In genomic region chr19:43667430-43667809, GRCm38 (mm10) we compare ENCODE assay signal across 13 mouse cellular contexts. TPM values are rescaled to one million over a fixed set of nuclear protein-coding genes. Genes with fewer than 3 reads are reported as not detected.
DNase-seq lines count a peak whose midpoint lies in the region; ATAC-seq and TF ChIP-seq lines count a peak whose summit lies in the region.
"Had no signal": no experiment of that assay in that cellular context is flagged by ENCODE, and none has a peak within 500 bp of the region (broad histone marks: within the 10 kb centered on the region; RNA-seq: fewer than 3 reads in every experiment).

No protein-coding gene starts in this region.

- DNase-seq in liver, postnatal 0 days: no peak
- DNase-seq in liver, embryonic 11.5 days (ENCODE audit: low spot score): no peak
- peak; percentile 61 for DNase-seq in CD4-positive, CD25-positive, alpha-beta regulatory T cell, adult 2 months (ENCODE audit: low read depth, low spot score)
- DNase-seq in NIH3T3 (ENCODE audit: low read depth): peak; percentile 64
- peak; percentile 35 for DNase-seq in retina, embryonic 14.5 days (ENCODE audit: low spot score)
- DNase-seq: cerebellum, adult 9-10 months had no signal

- H3K27ac ChIP-seq in liver, postnatal 0 days (ENCODE audit: low read depth): no peak overlapping the region
- no peak overlapping the region; the same call in 1 of the 2 replicates for H3K27ac ChIP-seq in liver, embryonic 11.5 days (ENCODE audit: low read depth, low read length)
- H3K27ac ChIP-seq in kidney, embryonic 16.5 days (ENCODE audit: low read length): no peak overlapping the region
- H3K27ac ChIP-seq in forebrain, embryonic 15.5 days (replicated peaks): no peak overlapping the region
- H3K27ac ChIP-seq: limb, embryonic 10.5 days had no signal

- ATAC-seq in liver, postnatal 0 days: no peak
- no peak for ATAC-seq in liver, embryonic 11.5 days (replicated peaks; ENCODE audit: low FRiP score)
- no peak for ATAC-seq in monocyte, adult 5-6 weeks (replicated peaks; ENCODE audit: insufficient number of reproducible peaks, low FRiP score, low TSS enrichment, poor library complexity, severe bottlenecking)
- ATAC-seq in kidney, embryonic 16.5 days (ENCODE audit: low FRiP score, low TSS enrichment): no peak
- no peak for ATAC-seq in forebrain, embryonic 15.5 days (replicated peaks)

- no peak overlapping the region for H3K9ac ChIP-seq in liver, postnatal 0 days (replicated peaks)
- H3K9ac ChIP-seq in liver, embryonic 11.5 days (ENCODE audit: low read depth, low read length): no peak overlapping the region
- no peak overlapping the region for H3K9ac ChIP-seq in kidney, embryonic 16.5 days (replicated peaks; ENCODE audit: low read length)
- H3K9ac ChIP-seq in forebrain, embryonic 15.5 days (replicated peaks): no peak overlapping the region

- no peak overlapping the region for H3K4me2 ChIP-seq in liver, postnatal 0 days (ENCODE audit: low read depth, low read length)
- no peak overlapping the region for H3K4me2 ChIP-seq in liver, embryonic 11.5 days
- H3K4me2 ChIP-seq in kidney, embryonic 16.5 days (replicated peaks; ENCODE audit: low read depth, low read length): no peak overlapping the region
- H3K4me2 ChIP-seq in forebrain, embryonic 15.5 days (replicated peaks): no peak overlapping the region

- H3K36me3 ChIP-seq in liver, postnatal 0 days (replicated peaks; ENCODE audit: insufficient read depth, low read length): peaks cover 33% of the 10 kb centered on the region
- peaks cover 14% of the 10 kb centered on the region for H3K36me3 ChIP-seq in liver, embryonic 11.5 days (ENCODE audit: control insufficient read depth, insufficient read depth, low read length)
- peaks cover 15% of the 10 kb centered on the region for H3K36me3 ChIP-seq in kidney, embryonic 16.5 days (ENCODE audit: insufficient read depth, low read length)
- H3K36me3 ChIP-seq in forebrain, embryonic 15.5 days: peaks cover 6% of the 10 kb centered on the region; the same call in 1 of the 2 replicates

- TF ChIP-seq EP300 in liver, postnatal 0 days (IDR thresholded peaks at IDR 0.05; ENCODE audit: low read depth): no peak

- H3K4me3 ChIP-seq in liver, postnatal 0 days (ENCODE audit: low read depth, low read length): no peak overlapping the region
- no peak overlapping the region for H3K4me3 ChIP-seq in liver, embryonic 11.5 days (ENCODE audit: low read depth, low read length)
- H3K4me3 ChIP-seq in kidney, embryonic 16.5 days (ENCODE audit: low read length): no peak overlapping the region
- no peak overlapping the region for H3K4me3 ChIP-seq in forebrain, embryonic 15.5 days
- H3K4me3 ChIP-seq: limb, embryonic 10.5 days had no signal

- 52% methylated on average over 4 of the region's 4 CpGs for WGBS in liver, postnatal 0 days (ENCODE audit: insufficient replicate concordance)
- 61% methylated on average over 4 of the region's 4 CpGs for WGBS in liver, embryonic 11.5 days
- 61% methylated on average over 4 of the region's 4 CpGs for WGBS in kidney, embryonic 16.5 days
- 61% methylated on average over 4 of the region's 4 CpGs for WGBS in forebrain, embryonic 15.5 days

- peaks cover 21% of the 10 kb centered on the region for H3K4me1 ChIP-seq in liver, postnatal 0 days (ENCODE audit: insufficient read depth)
- H3K4me1 ChIP-seq in liver, embryonic 11.5 days (replicated peaks; ENCODE audit: control insufficient read depth, insufficient read depth, low read length): peaks cover 2% of the 10 kb centered on the region
- H3K4me1 ChIP-seq in kidney, embryonic 16.5 days (ENCODE audit: insufficient read depth, low read length): peaks cover 5% of the 10 kb centered on the region
- H3K4me1 ChIP-seq in forebrain, embryonic 15.5 days: peaks cover 1% of the 10 kb centered on the region
- H3K4me1 ChIP-seq: limb, embryonic 10.5 days had no signal

- H3K27me3 ChIP-seq in liver, postnatal 0 days (ENCODE audit: insufficient read depth, low read length): no peaks in the 10 kb centered on the region
- no peaks in the 10 kb centered on the region for H3K27me3 ChIP-seq in liver, embryonic 11.5 days (replicated peaks; ENCODE audit: control insufficient read depth, insufficient read depth, low read length)
- H3K27me3 ChIP-seq in kidney, embryonic 16.5 days (ENCODE audit: insufficient read depth, low read length): no peaks in the 10 kb centered on the region
- no peaks in the 10 kb centered on the region for H3K27me3 ChIP-seq in forebrain, embryonic 15.5 days

- no peaks in the 10 kb centered on the region for H3K9me3 ChIP-seq in liver, postnatal 0 days (ENCODE audit: low read length)
- no peaks in the 10 kb centered on the region for H3K9me3 ChIP-seq in liver, embryonic 11.5 days (ENCODE audit: control insufficient read depth, low read length)
- H3K9me3 ChIP-seq in kidney, embryonic 16.5 days (ENCODE audit: low read length): no peaks in the 10 kb centered on the region
- no peaks in the 10 kb centered on the region for H3K9me3 ChIP-seq in forebrain, embryonic 15.5 days
- H3K9me3 ChIP-seq: limb, embryonic 10.5 days had no signal

- TF ChIP-seq CTCF in liver, postnatal 0 days (IDR thresholded peaks at IDR 0.05; ENCODE audit: low read depth): peak; percentile 46

RNA-seq across cellular contexts. Expression of gene Slc25a28, which starts 7.3 kb away (rescaled TPM):
- polyA plus RNA-seq in liver, postnatal 0 days (2015; fragmentation: Nextera tagmentation; extraction: Ambion mirVana): 4.8 and 6.3 TPM in 2 replicates
- polyA plus RNA-seq in liver, embryonic 11.5 days (2014; fragmentation: Nextera tagmentation; extraction: Ambion mirVana): 12.2 and 14.0 TPM in 2 replicates
- 68.7 to 103 TPM (median 101 TPM) in 3 replicates for total RNA-seq in monocyte, adult 5-6 weeks (2017)
- polyA plus RNA-seq in kidney, embryonic 16.5 days (2015; fragmentation: Nextera tagmentation; extraction: Ambion mirVana): 15.5 and 15.7 TPM in 2 replicates
- polyA plus RNA-seq in forebrain, embryonic 15.5 days (2015; fragmentation: Nextera tagmentation; extraction: Ambion mirVana): 17.8 and 18.7 TPM in 2 replicates

RNA-seq across cellular contexts. Expression of gene Entpd7, which starts 22.1 kb away (rescaled TPM):
- 1.9 TPM in 2 replicates for polyA plus RNA-seq in liver, postnatal 0 days (2015; fragmentation: Nextera tagmentation; extraction: Ambion mirVana)
- polyA plus RNA-seq in liver, embryonic 11.5 days (2014; fragmentation: Nextera tagmentation; extraction: Ambion mirVana): 8.5 and 9.2 TPM in 2 replicates
- total RNA-seq in monocyte, adult 5-6 weeks (2017): 1.5 to 10.0 TPM (median 6.4 TPM) in 3 replicates
- polyA plus RNA-seq in kidney, embryonic 16.5 days (2015; fragmentation: Nextera tagmentation; extraction: Ambion mirVana): 12.9 and 15.0 TPM in 2 replicates
- 8.2 and 8.9 TPM in 2 replicates for polyA plus RNA-seq in forebrain, embryonic 15.5 days (2015; fragmentation: Nextera tagmentation; extraction: Ambion mirVana)

RNA-seq across cellular contexts. Expression of gene Nkx2-3, which starts 55.3 kb away (rescaled TPM):
- 0.05 and 0.13 TPM in 2 replicates for polyA plus RNA-seq in liver, postnatal 0 days (2015; fragmentation: Nextera tagmentation; extraction: Ambion mirVana)
- polyA plus RNA-seq in liver, embryonic 11.5 days (2014; fragmentation: Nextera tagmentation; extraction: Ambion mirVana): 1.2 and 2.3 TPM in 2 replicates
- not detected in 3 replicates for total RNA-seq in monocyte, adult 5-6 weeks (2017)
- polyA plus RNA-seq in kidney, embryonic 16.5 days (2015; fragmentation: Nextera tagmentation; extraction: Ambion mirVana): 0.07 TPM in 1 of 2 replicates, not detected in the other
- 3.6 and 4.5 TPM in 2 replicates for polyA plus RNA-seq in forebrain, embryonic 15.5 days (2015; fragmentation: Nextera tagmentation; extraction: Ambion mirVana)
- total RNA-seq: heart, postnatal 14 days; megakaryocyte, adult 5-6 weeks had no signal
- polyA plus RNA-seq: limb, embryonic 10.5 days; neural tube, embryonic 14.5 days had no signal

Comparison
In these comparisons a context has a peak if more than half of its experiments do, and no peak if none do; other contexts are left out.
1. DNase-seq: peak in CD4-positive, CD25-positive, alpha-beta regulatory T cell, adult 2 months (single experiment), NIH3T3 (single experiment) and retina, embryonic 14.5 days (single experiment); none in liver, postnatal 0 days (single experiment) and liver, embryonic 11.5 days (single experiment).